Mouse (Mus musculus): ENCODE measurements around the gene Tlcd1. TPM values are rescaled to one million over a fixed set of nuclear protein-coding genes. Genes with fewer than 3 reads are reported as not detected.

Gene Tlcd1
- total and polyA plus RNA-seq, 2 experiments from 2014 or later, result 15.1 to 24.1 TPM

GRCm38 (mm10) chr11:78174506-78174905 is 2.0 kb upstream of the Tlcd1 start:
- WGBS, result 92% methylated on average over 3 of the region's 3 CpGs

DNA sequence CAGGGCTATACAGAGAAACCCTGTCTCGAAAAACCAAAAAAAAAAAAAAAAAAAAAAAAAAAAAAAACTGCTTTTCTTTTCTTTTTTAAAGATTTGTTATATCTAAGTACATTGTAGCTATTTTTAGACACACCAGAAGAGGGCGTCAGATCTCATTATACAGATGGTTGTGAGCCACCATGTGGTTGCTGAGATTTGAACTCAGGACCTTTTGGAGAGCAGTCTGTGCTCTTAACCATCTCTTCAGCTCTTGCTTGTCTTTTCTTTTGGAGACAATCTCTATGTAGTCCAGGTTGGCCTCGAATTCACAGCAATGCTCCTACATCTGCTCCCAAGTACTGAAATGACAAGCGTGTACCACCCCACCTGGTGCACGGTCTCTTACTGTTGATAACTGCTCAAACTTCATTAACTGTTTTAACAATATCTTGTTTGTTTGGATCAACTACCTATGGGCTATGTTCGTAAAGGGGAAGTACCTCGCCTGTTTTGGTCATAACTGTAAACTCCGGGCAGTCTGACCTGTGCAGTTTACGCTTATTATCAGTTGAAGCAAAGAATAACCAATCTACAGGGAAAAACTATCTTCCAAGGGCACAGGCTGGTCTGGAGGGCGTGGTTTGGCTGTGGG is 625 bp upstream of the Tlcd1 start:
- peak overlapping the region; percentile 43 for H3K9ac ChIP-seq (replicated peaks; ENCODE audit: low read depth, low read length)
- ATAC-seq (ENCODE audit: insufficient read depth, low read depth) (no peak), DNase-seq (ENCODE audit: low spot score) (no peak)
- under 1% methylated on average over 9 of the region's 10 CpGs for WGBS
- H3K27ac ChIP-seq (ENCODE audit: low read depth), result peak overlapping the region; percentile 90
- H3K4me3 ChIP-seq (ENCODE audit: low read depth, low read length), result peak overlapping the region; percentile 63
- H3K36me3 ChIP-seq (replicated peaks; ENCODE audit: control insufficient read depth, insufficient read depth, low read length), result peaks cover 16% of the 10 kb centered on the region
- no peaks in the 10 kb centered on the region for H3K9me3 ChIP-seq (replicated peaks; ENCODE audit: control insufficient read depth, low read length)
- no peaks in the 10 kb centered on the region for H3K27me3 ChIP-seq (ENCODE audit: control insufficient read depth, insufficient read depth, low read length)
- H3K4me2 ChIP-seq (ENCODE audit: low read depth, low read length), result peak overlapping the region; percentile 96
- TF ChIP-seq EP300 (IDR thresholded peaks at IDR 0.05; ENCODE audit: low read depth) (no peak), CTCF (IDR thresholded peaks at IDR 0.05; ENCODE audit: low read depth) (no peak)
- peaks cover 8% of the 10 kb centered on the region; the same call in 1 of the 2 replicates for H3K4me1 ChIP-seq (ENCODE audit: control insufficient read depth, insufficient read depth)

More at GRCm38 (mm10) chr11:78174506-78174905, 2.0 kb upstream of the Tlcd1 start:
- H3K9me3 ChIP-seq (replicated peaks; ENCODE audit: control insufficient read depth, low read length), result no peaks in the 10 kb centered on the region
- H3K4me3 ChIP-seq (ENCODE audit: low read depth, low read length), result no peak overlapping the region
- TF ChIP-seq CTCF (IDR thresholded peaks at IDR 0.05; ENCODE audit: low read depth), result no peak
- TF ChIP-seq EP300 (IDR thresholded peaks at IDR 0.05; ENCODE audit: low read depth), result no peak
- peaks cover 8% of the 10 kb centered on the region; the same call in 1 of the 2 replicates for H3K4me1 ChIP-seq (ENCODE audit: control insufficient read depth, insufficient read depth)
- DNase-seq (ENCODE audit: low spot score) (no peak), ATAC-seq (ENCODE audit: insufficient read depth, low read depth) (no peak)
- H3K27ac ChIP-seq (ENCODE audit: low read depth), result no peak overlapping the region
- H3K36me3 ChIP-seq (replicated peaks; ENCODE audit: control insufficient read depth, insufficient read depth, low read length), result peaks cover 2% of the 10 kb centered on the region; the same call in 1 of the 2 replicates
- H3K27me3 ChIP-seq (ENCODE audit: control insufficient read depth, insufficient read depth, low read length), result no peaks in the 10 kb centered on the region
- H3K9ac ChIP-seq (replicated peaks; ENCODE audit: low read depth, low read length), result no peak overlapping the region
- H3K4me2 ChIP-seq (ENCODE audit: low read depth, low read length), result no peak overlapping the region

DNA sequence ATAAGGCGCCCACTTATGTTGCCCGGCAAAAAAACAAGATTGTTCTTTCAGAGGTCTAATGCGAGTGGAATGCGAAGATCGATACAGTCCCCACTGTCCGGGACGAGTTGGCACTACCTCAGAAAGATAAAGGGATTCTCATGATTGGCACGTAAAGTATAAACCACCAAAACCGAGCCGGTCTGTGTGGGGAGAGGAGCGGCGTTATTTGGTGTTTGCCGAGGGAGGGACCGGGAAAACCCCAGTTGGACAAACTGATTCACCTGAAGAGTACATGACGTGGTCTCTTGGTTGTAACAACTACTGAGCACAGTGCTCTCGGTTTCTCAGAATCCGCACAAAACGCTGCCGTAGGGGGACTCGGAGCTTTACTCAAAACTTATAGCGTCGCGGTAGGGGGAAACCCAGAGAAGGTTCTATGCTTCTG is 407 bp downstream of the Tlcd1 start:
- Histone ChIP-seq H3K27me3 (ENCODE audit: control insufficient read depth, insufficient read depth, low read length) (no peaks in the 10 kb centered on the region), H3K9me3 (replicated peaks; ENCODE audit: control insufficient read depth, low read length) (no peaks in the 10 kb centered on the region), H3K4me3 (ENCODE audit: low read depth, low read length) (peak overlapping the region; percentile 63), H3K4me2 (ENCODE audit: low read depth, low read length) (peak overlapping the region; percentile 96), H3K27ac (ENCODE audit: low read depth) (peak overlapping the region; percentile 90), H3K4me1 (ENCODE audit: control insufficient read depth, insufficient read depth) (peaks cover 10% of the 10 kb centered on the region), H3K36me3 (replicated peaks; ENCODE audit: control insufficient read depth, insufficient read depth, low read length) (peaks cover 26% of the 10 kb centered on the region), H3K9ac (replicated peaks; ENCODE audit: low read depth, low read length) (peak overlapping the region; percentile 43)
- no peak for ATAC-seq (ENCODE audit: insufficient read depth, low read depth)
- under 1% methylated on average over 23 of the region's 23 CpGs for WGBS
- TF ChIP-seq EP300 (IDR thresholded peaks at IDR 0.05; ENCODE audit: low read depth), result no peak
- TF ChIP-seq CTCF (IDR thresholded peaks at IDR 0.05; ENCODE audit: low read depth), result no peak
- no peak for DNase-seq (ENCODE audit: low spot score)

DNA sequence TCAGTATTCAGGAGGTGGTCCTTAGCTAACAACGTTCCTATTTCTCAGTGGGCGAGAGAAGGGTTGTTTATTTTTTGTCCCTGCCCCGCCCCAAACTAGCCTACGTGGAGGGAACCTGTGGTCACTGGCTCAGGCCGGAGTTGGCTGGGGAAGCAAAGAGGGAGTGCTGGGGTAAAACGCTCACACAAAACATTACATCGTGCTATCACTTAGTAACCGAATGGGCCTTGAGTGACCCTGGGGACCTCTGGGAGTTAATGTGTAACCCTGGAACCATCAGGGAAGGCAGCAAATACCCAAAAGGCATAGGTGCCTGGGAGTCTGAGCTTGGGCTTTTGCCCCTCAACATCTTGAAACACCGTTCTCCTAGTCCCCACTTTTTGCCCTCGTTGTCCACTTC is 926 bp downstream of the Tlcd1 start:
- H3K4me3 ChIP-seq (ENCODE audit: low read depth, low read length), result peak overlapping the region; percentile 63
- DNase-seq (ENCODE audit: low spot score), result no peak

DNA sequence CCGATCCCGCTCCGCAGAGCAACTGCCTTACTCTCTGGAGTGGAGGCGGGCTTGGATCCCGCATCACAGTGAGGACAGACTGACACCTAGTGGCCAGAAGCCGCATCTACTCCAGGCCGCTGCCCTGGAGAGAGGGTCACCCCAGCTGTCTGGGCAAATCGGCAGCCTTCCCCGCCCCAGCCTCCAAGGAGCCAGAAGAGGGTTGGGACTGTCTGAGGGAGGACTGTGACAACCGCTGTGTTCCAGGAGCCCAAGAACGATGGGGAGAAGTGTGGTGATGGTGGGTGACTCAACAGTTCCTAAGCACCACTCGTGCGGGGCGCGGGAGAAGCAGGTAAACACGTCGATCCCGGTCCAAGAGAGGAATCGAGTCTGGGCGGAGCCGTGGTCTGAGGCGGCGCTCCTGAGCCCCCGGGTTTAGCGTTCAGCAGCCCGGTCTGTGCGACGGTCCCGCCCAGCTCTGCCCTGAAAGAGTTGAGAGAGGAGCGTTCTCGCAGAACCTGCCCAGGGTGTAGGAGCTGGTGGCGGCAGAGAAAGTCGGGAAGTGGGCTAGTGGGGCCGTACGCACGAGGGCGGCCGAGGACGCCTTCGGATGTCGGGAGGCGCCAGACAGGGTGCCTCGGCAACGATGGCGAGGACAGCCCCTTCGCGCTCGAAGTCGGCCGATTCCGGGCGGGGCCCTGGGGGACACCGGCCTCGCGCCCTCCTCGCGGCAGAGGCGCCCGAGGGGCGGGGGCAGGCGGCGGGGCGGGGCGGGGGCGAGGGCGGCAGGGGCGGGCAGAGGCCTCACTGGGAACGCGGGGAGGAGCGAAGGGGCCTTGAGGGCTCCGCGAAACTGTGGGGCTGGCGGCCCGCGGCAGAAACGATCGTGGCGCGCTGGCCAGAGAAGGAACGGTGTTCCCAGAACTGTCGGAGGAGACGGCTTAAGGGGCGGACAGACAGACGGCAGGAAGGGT is 1.7 kb downstream of the Tlcd1 start:
- ATAC-seq (ENCODE audit: insufficient read depth, low read depth), result peak; percentile 86
- peaks cover 29% of the 10 kb centered on the region for H3K36me3 ChIP-seq (replicated peaks; ENCODE audit: control insufficient read depth, insufficient read depth, low read length)
- peak overlapping the region; percentile 43 for H3K9ac ChIP-seq (replicated peaks; ENCODE audit: low read depth, low read length)
- peak overlapping the region; percentile 63 for H3K4me3 ChIP-seq (ENCODE audit: low read depth, low read length)
- no peak for TF ChIP-seq EP300 (IDR thresholded peaks at IDR 0.05; ENCODE audit: low read depth)
- peak; percentile 97 for TF ChIP-seq CTCF (IDR thresholded peaks at IDR 0.05; ENCODE audit: low read depth)
- H3K27ac ChIP-seq (ENCODE audit: low read depth), result peak overlapping the region; percentile 90
- H3K4me1 ChIP-seq (ENCODE audit: control insufficient read depth, insufficient read depth), result peaks cover 13% of the 10 kb centered on the region
- WGBS, result under 1% methylated on average over 72 of the region's 84 CpGs
- peak overlapping the region; percentile 96 for H3K4me2 ChIP-seq (ENCODE audit: low read depth, low read length)
- no peaks in the 10 kb centered on the region for H3K27me3 ChIP-seq (ENCODE audit: control insufficient read depth, insufficient read depth, low read length)
- H3K9me3 ChIP-seq (replicated peaks; ENCODE audit: control insufficient read depth, low read length), result no peaks in the 10 kb centered on the region
- DNase-seq (ENCODE audit: low spot score), result peak; percentile 94

More for the DNA sequence above, 926 bp downstream of the Tlcd1 start:
- Histone ChIP-seq H3K9ac (replicated peaks; ENCODE audit: low read depth, low read length) (peak overlapping the region; percentile 43), H3K27ac (ENCODE audit: low read depth) (peak overlapping the region; percentile 90), H3K4me2 (ENCODE audit: low read depth, low read length) (peak overlapping the region; percentile 96), H3K27me3 (ENCODE audit: control insufficient read depth, insufficient read depth, low read length) (no peaks in the 10 kb centered on the region), H3K4me1 (ENCODE audit: control insufficient read depth, insufficient read depth) (peaks cover 13% of the 10 kb centered on the region), H3K9me3 (replicated peaks; ENCODE audit: control insufficient read depth, low read length) (no peaks in the 10 kb centered on the region), H3K36me3 (replicated peaks; ENCODE audit: control insufficient read depth, insufficient read depth, low read length) (peaks cover 29% of the 10 kb centered on the region)
- no peak for TF ChIP-seq EP300 (IDR thresholded peaks at IDR 0.05; ENCODE audit: low read depth)
- TF ChIP-seq CTCF (IDR thresholded peaks at IDR 0.05; ENCODE audit: low read depth), result no peak
- ATAC-seq (ENCODE audit: insufficient read depth, low read depth), result no peak; the same call in 1 of the 2 replicates
- WGBS, result under 1% methylated on average over 10 of the region's 10 CpGs

All from heart, postnatal 0 days (tissue).